Mouse (Mus musculus) heart, adult 2 months (tissue): ENCODE measurements around the gene Erbb3. TPM values are rescaled to one million over a fixed set of nuclear protein-coding genes. Genes with fewer than 3 reads are reported as not detected.
"Not testable (repeated sequence)": the region's sequence is repeated elsewhere in the genome, so short reads cannot be mapped to it uniquely, and the experiment has no call there.

Experiments
- DNase-seq, 2 experiments: peaks; one replicate each; pipeline ENCODE4 v3.0.0; 2021
- H3K27ac ChIP-seq: fragments of 200-600 bp; 2 replicates; pipeline ENCODE4 v1.8.1; 2022
- H3K27me3 ChIP-seq: fragments of 200-500 bp; 2 replicates; pipeline ENCODE4 v1.6.1; 2012; ENCODE audit warnings: mild to moderate bottlenecking, low read length, inconsistent platforms, mixed read lengths; ENCODE audit not compliant: control insufficient read depth, insufficient read depth
- H3K36me3 ChIP-seq: fragments of 200-500 bp; 2 replicates; pipeline ENCODE4 v1.6.1; 2012; ENCODE audit warnings: low read length, inconsistent platforms; ENCODE audit not compliant: control insufficient read depth, insufficient read depth
- H3K4me1 ChIP-seq: fragments of 200-500 bp; 2 replicates; pipeline ENCODE4 v1.6.1; 2011; ENCODE audit warnings: low read length; ENCODE audit not compliant: control insufficient read depth, insufficient read depth
- H3K4me3 ChIP-seq: fragments of 200-600 bp; 2 replicates; pipeline ENCODE4 v1.8.1; 2022
- H3K79me2 ChIP-seq: fragments of 200-500 bp; replicated peaks from 2 replicates; pipeline ENCODE4 v1.6.1; 2012; ENCODE audit warnings: mild to moderate bottlenecking, inconsistent platforms, low read length, moderate library complexity, mixed read lengths; ENCODE audit not compliant: control insufficient read depth, insufficient read depth
- H3K9ac ChIP-seq: fragments of 200-500 bp; 2 replicates; pipeline ENCODE4 v1.6.1; 2012; ENCODE audit warnings: low read depth, mild to moderate bottlenecking, control low read depth, inconsistent platforms, low read length, mixed read lengths
- CTCF ChIP-seq: fragments of 200-600 bp; IDR thresholded peaks from 2 replicates; pipeline ENCODE4 v1.8.1; 2022; ENCODE audit warnings: antibody characterized with exemption, mild to moderate bottlenecking, moderate library complexity
- EP300 ChIP-seq: fragments of 200-500 bp; IDR thresholded peaks from 2 replicates; pipeline ENCODE4 v1.6.1; 2011; ENCODE audit warnings: low read depth, low read length, control low read depth; ENCODE audit not compliant: insufficient read depth
- POLR2A ChIP-seq: fragments of 200-500 bp; IDR thresholded peaks from 2 replicates; pipeline ENCODE4 v1.6.1; 2011; ENCODE audit warnings: mild to moderate bottlenecking, low read depth, low read length, control low read depth; ENCODE audit not compliant: insufficient read depth
- WGBS: fragments of 180-500 bp; shearing (Covaris S2); methylation state at CpG from one replicate; pipeline ENCODE4 v1.1.7; 2018; 5-methylcytosine and 5-hydroxymethylcytosine counted together
- intact Hi-C: fragments of 180-260 bp; cut with DNase I; formaldehyde crosslinking; loops from one replicate; pipeline ENCODE4 v1.15.1; 2025
- polyA plus RNA-seq: library from polyadenylated mRNA; depleted of rRNA; stranded (reverse); fragments of >200 nt; gene quantifications from 2 replicates; pipeline ENCODE4 v1.2.3, GENCODE M21; 2012
- total RNA-seq, 2 experiments: library from RNA; stranded (reverse); gene quantifications; 2 replicates each; pipeline ENCODE4 v1.2.3; 2021

The Erbb3 gene
- total and polyA plus RNA-seq, 3 experiments: 5.5 to 8.2 (median 6.3) TPM

GRCm38 (mm10) chr10:128614934-128615333 is 25.5 kb upstream of the Erbb3 start:
- H3K9ac ChIP-seq: no peak overlapping the region
- H3K27ac ChIP-seq: no peak overlapping the region
- no peak overlapping the region for H3K4me3 ChIP-seq
- no peaks in the 10 kb centered on the region for H3K36me3 ChIP-seq
- 52% methylated on average over 3 of the region's 3 CpGs for WGBS
- H3K4me1 ChIP-seq: no peaks in the 10 kb centered on the region
- H3K79me2 ChIP-seq: no peaks in the 10 kb centered on the region
- TF ChIP-seq CTCF: 0 out of 2 replicates have a peak, but pooled peaks have one; percentile 19
- no peak for TF ChIP-seq EP300
- TF ChIP-seq POLR2A: no peak
- no peaks in the 10 kb centered on the region for H3K27me3 ChIP-seq
- intact Hi-C loops: loop anchor here (5.0 kb wide), 1 partner anchor 57 kb away; the partner anchor contains the start of gene Suox
- no peak for DNase-seq

DNA sequence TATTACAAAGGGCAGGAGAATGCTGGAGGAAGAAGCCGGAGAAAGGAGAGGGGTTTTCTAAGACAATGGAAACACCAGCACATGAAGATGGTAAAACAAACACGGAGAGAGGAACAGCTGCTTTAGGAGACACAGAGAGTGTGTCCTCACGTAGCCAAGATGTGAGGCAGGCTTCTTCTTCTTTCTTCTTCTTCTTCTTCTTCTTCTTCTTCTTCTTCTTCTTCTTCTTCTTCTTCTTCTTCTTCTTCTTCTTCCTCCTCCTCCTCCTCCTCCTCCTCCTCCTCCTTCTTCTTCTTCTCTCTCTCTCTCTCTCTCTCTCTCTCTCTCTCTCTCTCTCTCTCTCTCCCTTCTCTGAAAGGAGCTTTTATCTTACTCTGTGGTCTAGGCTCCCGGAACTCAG is 24.4 kb upstream of the Erbb3 start:
- H3K4me3 ChIP-seq, H3K27me3 ChIP-seq, H3K27ac ChIP-seq, DNase-seq, H3K36me3 ChIP-seq, H3K4me1 ChIP-seq, H3K9ac ChIP-seq, H3K79me2 ChIP-seq: not testable (repeated sequence)
- intact Hi-C loops: loop anchor here (5.0 kb wide), 1 partner anchor 58 kb away; the partner anchor contains the start of gene Suox
- WGBS: 50% methylated on average over 4 of the region's 4 CpGs

- Histone ChIP-seq H3K27ac (no peak overlapping the region), H3K9ac (no peak overlapping the region), H3K4me3 (no peak overlapping the region), H3K36me3 (no peaks in the 10 kb centered on the region), H3K79me2 (no peaks in the 10 kb centered on the region), H3K27me3 (no peaks in the 10 kb centered on the region), H3K4me1 (no peaks in the 10 kb centered on the region)
- WGBS: 23% methylated on average over 6 of the region's 6 CpGs
- no peak for DNase-seq
- intact Hi-C loops: loop anchor here (5.0 kb wide), 1 partner anchor 59 kb away; the partner anchor contains the start of gene Suox
- TF ChIP-seq CTCF (no peak), POLR2A (no peak)
Observed at GRCm38 (mm10) chr10:128613154-128613440, 23.6 kb upstream of the Erbb3 start.

DNA sequence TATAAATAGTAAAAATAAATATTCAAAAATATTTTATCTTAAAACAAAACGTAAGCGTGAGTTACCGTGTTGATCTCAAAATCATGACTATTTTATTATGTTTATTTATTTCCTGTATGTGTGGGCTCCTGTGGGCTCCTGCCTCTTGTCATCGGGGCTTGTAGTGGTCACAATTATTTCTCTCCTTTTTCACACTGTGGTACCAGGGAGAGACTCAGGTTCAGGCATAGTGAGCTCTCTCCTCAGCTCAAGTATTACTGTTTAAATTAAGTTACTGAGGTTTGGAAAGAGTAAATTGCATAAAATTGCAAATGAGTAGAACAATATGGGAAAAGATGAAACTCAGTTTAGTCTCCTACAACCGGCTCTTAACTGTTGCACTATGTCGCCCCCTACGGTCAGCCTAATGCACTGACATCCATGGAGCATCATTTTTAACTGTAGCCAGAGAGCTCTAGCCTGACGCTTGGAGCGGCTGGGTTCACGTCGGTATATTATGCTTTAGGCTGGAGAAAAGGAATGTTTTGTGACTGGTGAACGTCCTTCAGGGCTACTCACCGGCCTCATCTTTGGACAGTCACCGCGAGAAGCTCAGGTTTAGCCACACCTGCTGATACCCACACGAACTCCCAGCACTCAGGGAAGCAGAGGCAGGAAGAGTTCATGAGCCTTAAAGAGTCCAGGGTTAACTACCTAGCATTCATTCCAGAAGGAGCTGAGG is 23.1 kb upstream of the Erbb3 start:
- Histone ChIP-seq H3K4me1 (no peaks in the 10 kb centered on the region), H3K27ac (no peak overlapping the region), H3K9ac (no peak overlapping the region), H3K4me3 (no peak overlapping the region), H3K36me3 (no peaks in the 10 kb centered on the region), H3K27me3 (no peaks in the 10 kb centered on the region), H3K79me2 (no peaks in the 10 kb centered on the region)
- peak; percentile 66 to 76 for DNase-seq
- intact Hi-C loops: loop anchor here (5.0 kb wide), 1 partner anchor 60 kb away; the partner anchor contains the start of gene Suox
- no peak for TF ChIP-seq POLR2A
- peak; percentile 98 for TF ChIP-seq CTCF
- 12% methylated on average over 16 of the region's 16 CpGs for WGBS

DNA sequence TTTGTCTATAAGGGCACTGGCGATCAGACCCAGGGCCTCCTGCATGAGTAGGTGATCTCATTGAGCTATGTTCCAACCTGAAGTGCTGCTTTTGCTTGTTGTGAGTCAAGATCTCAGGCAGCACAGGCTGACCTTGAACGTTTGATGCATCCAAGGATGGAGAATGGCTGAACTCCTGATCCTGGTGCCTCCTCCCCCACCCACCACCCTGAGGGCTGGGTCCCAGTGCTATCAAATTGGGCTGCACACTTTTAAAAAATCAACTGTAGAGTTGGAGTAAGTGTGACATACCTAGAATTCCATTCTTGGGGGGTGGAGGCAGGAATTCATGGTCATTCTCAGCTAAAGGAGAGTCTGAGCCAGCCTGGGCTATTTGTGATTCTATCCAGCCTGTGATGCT is 17.0 kb upstream of the Erbb3 start:
- Histone ChIP-seq H3K4me3 (no peak overlapping the region), H3K4me1 (no peaks in the 10 kb centered on the region), H3K36me3 (no peaks in the 10 kb centered on the region), H3K27ac (no peak overlapping the region), H3K79me2 (no peaks in the 10 kb centered on the region), H3K27me3 (no peaks in the 10 kb centered on the region), H3K9ac (no peak overlapping the region)
- TF ChIP-seq POLR2A (no peak), CTCF (no peak), EP300 (no peak)
- intact Hi-C loops: no loop called here
- WGBS: 39% methylated on average over 2 of the region's 2 CpGs
- no peak for DNase-seq

DNA sequence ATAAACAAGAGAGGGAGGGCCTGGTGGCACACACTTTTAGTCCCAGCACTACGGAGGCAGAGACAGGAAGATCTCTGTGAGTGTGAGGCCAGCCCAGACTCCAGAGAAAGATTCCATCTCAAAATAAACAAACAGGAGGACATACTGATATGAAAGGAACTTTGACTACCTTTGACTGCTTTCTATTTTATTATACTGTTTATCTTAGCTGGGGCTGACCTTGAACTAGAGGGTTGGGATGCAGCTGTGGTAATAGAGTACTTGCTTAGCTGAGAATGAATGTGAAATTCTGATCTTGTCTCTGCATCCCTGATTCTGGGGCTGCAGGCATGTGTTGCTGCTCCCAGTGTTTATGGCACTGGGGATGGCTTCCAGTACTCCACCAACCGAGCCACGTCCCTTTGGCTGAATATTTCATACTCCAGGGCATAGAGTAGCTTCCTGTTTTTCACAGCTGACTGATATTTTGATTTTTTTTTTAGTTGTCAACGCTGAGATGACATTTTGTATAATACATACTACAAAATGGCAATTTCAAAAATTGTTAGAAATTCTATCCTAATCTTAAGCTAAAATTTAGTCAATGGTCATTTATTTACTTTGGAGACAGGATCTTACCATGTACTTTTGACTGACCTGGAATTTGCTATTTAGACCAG is 13.1 kb upstream of the Erbb3 start:
- Histone ChIP-seq H3K4me3 (no peak overlapping the region), H3K27me3 (no peaks in the 10 kb centered on the region), H3K27ac (no peak overlapping the region), H3K4me1 (no peaks in the 10 kb centered on the region), H3K79me2 (no peaks in the 10 kb centered on the region), H3K9ac (no peak overlapping the region), H3K36me3 (no peaks in the 10 kb centered on the region)
- DNase-seq: no peak
- intact Hi-C loops: no loop called here
- TF ChIP-seq EP300 (no peak), CTCF (no peak), POLR2A (no peak)
- 51% methylated on average over 4 of the region's 4 CpGs for WGBS
